Mouse (Mus musculus) myocyte (in vitro differentiated cells): Measurements from ENCODE around the gene Lzts2.

Experiments
- MYOG ChIP-seq, 3 experiments: IDR thresholded peaks; one replicate each; pipeline ENCODE4 v1.6.1; 2011; ENCODE audit warnings: control low read depth in 2 of 3, low read depth in 2 of 3, mild to moderate bottlenecking in 2 of 3; ENCODE audit not compliant: insufficient read length in 2 of 3, control insufficient read depth in 1 of 3, insufficient read depth in 1 of 3
- TCF12 ChIP-seq: IDR thresholded peaks from one replicate; pipeline ENCODE4 v1.6.1; 2011; ENCODE audit warnings: mild to moderate bottlenecking, control low read depth; ENCODE audit not compliant: poor library complexity, insufficient read depth, severe bottlenecking

DNA sequence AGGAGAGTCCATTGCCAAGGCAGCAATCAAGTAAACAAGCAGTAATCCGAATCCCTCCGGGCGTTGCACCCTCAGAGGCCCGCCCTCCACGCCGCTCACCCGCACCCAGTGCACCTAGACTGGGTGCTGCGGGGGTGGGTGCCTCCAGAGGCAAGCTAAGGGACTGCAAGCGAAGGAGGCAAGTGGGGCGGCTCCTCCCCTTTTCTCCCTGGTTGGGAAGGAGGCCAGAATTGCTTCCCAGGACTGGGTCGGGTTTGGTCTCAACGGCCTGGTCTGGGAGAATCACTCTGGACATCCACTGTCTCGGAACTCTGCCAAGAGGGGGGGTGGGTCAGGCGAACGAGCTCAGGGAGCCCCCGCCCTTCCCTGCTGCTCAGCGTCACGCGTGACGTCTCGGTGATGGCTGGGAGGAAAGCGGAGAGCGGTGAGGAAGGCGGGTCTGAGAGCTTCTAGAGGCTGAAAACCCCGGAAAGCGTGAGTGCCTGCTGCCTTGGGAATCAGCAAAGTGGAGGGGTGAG is 33.3 kb downstream of the Lzts2 start, which contains the start of gene Sfxn3:
- peak in 1 of 3 experiments; percentile 21 for TF ChIP-seq MYOG (IDR thresholded peaks at IDR 0.05; ENCODE audit: control insufficient read depth in 1 of 3, insufficient read depth in 1 of 3, insufficient read length in 2 of 3, low read depth in 2 of 3)
- no peak for TF ChIP-seq TCF12
